Mouse (Mus musculus): ENCODE data around the gene Barhl2.

Barhl2 gene

GRCm38 (mm10) chr5:106415734-106416133 lies 42.2 kb downstream of the Barhl2 start:
- no peak for DNase-seq (ENCODE audit: low spot score in 2 of 2)

- DNase-seq (ENCODE audit: low spot score in 2 of 2), result no peak
Observed at GRCm38 (mm10) chr5:106402761-106403160, 55.2 kb downstream of the Barhl2 start.
